10 mouse cellular contexts compared by ENCODE assay signal in the genomic region with DNA sequence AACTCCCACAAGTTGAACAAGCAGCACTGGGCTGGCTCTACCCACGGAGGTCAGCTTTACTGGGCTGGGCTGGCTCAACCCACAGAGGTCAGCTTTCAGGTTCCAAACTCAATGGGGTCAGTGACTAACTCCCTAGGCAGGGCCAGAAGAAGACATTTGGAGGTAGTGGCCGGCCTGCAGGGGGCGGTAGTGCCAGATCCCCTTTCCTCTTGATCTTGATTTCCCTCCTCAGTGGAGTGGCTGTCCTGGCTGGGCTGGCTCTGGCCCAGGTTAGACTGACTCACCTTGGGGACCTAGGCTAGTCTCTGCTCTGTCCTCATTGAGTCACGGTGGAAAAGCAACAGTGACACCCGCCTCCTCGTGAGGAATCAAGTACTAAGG. TPM values are rescaled to one million over a fixed set of nuclear protein-coding genes. Genes with fewer than 3 reads are reported as not detected.
DNase-seq lines count a peak whose midpoint lies in the region; ATAC-seq and TF ChIP-seq lines count a peak whose summit lies in the region.
"Had no signal": no experiment of that assay in that cellular context is flagged by ENCODE, and none has a peak within 500 bp of the region (broad histone marks: within the 10 kb centered on the region; RNA-seq: fewer than 3 reads in every experiment).

No protein-coding gene starts in this region.

- TF ChIP-seq RAD21 in MEL (IDR thresholded peaks at IDR 0.05; ENCODE audit: low read depth, low read length): no peak

- WGBS in intestine, embryonic 15.5 days: 78% methylated on average over 6 of the region's 6 CpGs
- WGBS in small intestine, adult 2 months: 25% methylated on average over 6 of the region's 6 CpGs
- WGBS in hindbrain, embryonic 12.5 days: 81% methylated on average over 6 of the region's 6 CpGs

- H3K36me3 ChIP-seq in MEL (ENCODE audit: control insufficient read depth in 1 of 2, insufficient read depth in 2 of 2, low read length in 2 of 2): no peaks in the 10 kb centered on the region; a peak in 1 of 4 replicates
- no peaks in the 10 kb centered on the region for H3K36me3 ChIP-seq in intestine, embryonic 15.5 days
- no peaks in the 10 kb centered on the region for H3K36me3 ChIP-seq in small intestine, adult 2 months (ENCODE audit: control insufficient read depth, insufficient read depth, low read length)
- H3K36me3 ChIP-seq in hindbrain, embryonic 12.5 days: no peaks in the 10 kb centered on the region
- H3K36me3 ChIP-seq: hindbrain, embryonic 15.5 days; limb, embryonic 13.5 days had no signal

- H3K4me3 ChIP-seq in left cerebral cortex, adult 2 months: no peak overlapping the region
- no peak overlapping the region for H3K4me3 ChIP-seq in MEL (ENCODE audit: control insufficient read depth in 1 of 2, insufficient read depth in 1 of 2, low read depth in 2 of 2, low read length in 2 of 2)
- H3K4me3 ChIP-seq in intestine, embryonic 15.5 days (replicated peaks): no peak overlapping the region
- H3K4me3 ChIP-seq in small intestine, adult 2 months (ENCODE audit: low read depth, low read length): no peak overlapping the region
- H3K4me3 ChIP-seq in hindbrain, embryonic 12.5 days: no peak overlapping the region
- H3K4me3 ChIP-seq: hindbrain, embryonic 15.5 days; limb, embryonic 13.5 days had no signal

- peak; percentile 54 for ATAC-seq in intestine, embryonic 15.5 days
- no peak for ATAC-seq in hindbrain, embryonic 12.5 days (ENCODE audit: low FRiP score)

- TF ChIP-seq EP300 in MEL (IDR thresholded peaks at IDR 0.05; ENCODE audit: low read depth in 1 of 2, low read length in 2 of 2): no peak

- 0 out of 4 replicates have a peak, but pooled peaks cover 0 to 6% of the 10 kb centered on the region in 2 experiments for H3K4me1 ChIP-seq in MEL (ENCODE audit: control insufficient read depth in 1 of 2, insufficient read depth in 2 of 2, low read length in 2 of 2)
- no peaks in the 10 kb centered on the region; the same call in none of the 2 replicates for H3K4me1 ChIP-seq in intestine, embryonic 15.5 days (replicated peaks)
- H3K4me1 ChIP-seq in small intestine, adult 2 months (ENCODE audit: control insufficient read depth, insufficient read depth, insufficient read length, low read length): peaks cover 23% of the 10 kb centered on the region
- H3K4me1 ChIP-seq in hindbrain, embryonic 12.5 days: no peaks in the 10 kb centered on the region
- H3K4me1 ChIP-seq: hindbrain, embryonic 15.5 days; limb, embryonic 13.5 days had no signal

- H3K79me2 ChIP-seq in MEL (ENCODE audit: control insufficient read depth, insufficient read depth, low read length, poor library complexity): no peaks in the 10 kb centered on the region

- H3K9me3 ChIP-seq in MEL (replicated peaks; ENCODE audit: insufficient read depth, low read length): no peaks in the 10 kb centered on the region
- H3K9me3 ChIP-seq in intestine, embryonic 15.5 days: no peaks in the 10 kb centered on the region
- no peaks in the 10 kb centered on the region for H3K9me3 ChIP-seq in hindbrain, embryonic 12.5 days (replicated peaks)
- H3K9me3 ChIP-seq: hindbrain, embryonic 15.5 days; limb, embryonic 13.5 days had no signal

- TF ChIP-seq POLR2A in MEL (IDR thresholded peaks at IDR 0.05; ENCODE audit: control insufficient read depth in 1 of 2, insufficient read depth in 1 of 2, low read depth in 1 of 2, low read length in 2 of 2, poor library complexity in 1 of 2): no peak
- peak; percentile 16; the same call in 1 of the 2 replicates for TF ChIP-seq POLR2A in small intestine, adult 2 months (IDR thresholded peaks at IDR 0.05; ENCODE audit: low read depth, low read length)

- H3K4me2 ChIP-seq in intestine, embryonic 15.5 days (replicated peaks): no peak overlapping the region
- no peak overlapping the region for H3K4me2 ChIP-seq in hindbrain, embryonic 12.5 days (replicated peaks)
- H3K4me2 ChIP-seq: hindbrain, embryonic 15.5 days; limb, embryonic 13.5 days had no signal

- H3K27ac ChIP-seq in left cerebral cortex, adult 2 months: no peak overlapping the region
- no peak overlapping the region for H3K27ac ChIP-seq in MEL (ENCODE audit: control insufficient read depth, low read depth, low read length)
- peak overlapping the region; percentile 81 for H3K27ac ChIP-seq in intestine, embryonic 15.5 days
- H3K27ac ChIP-seq in small intestine, adult 2 months (ENCODE audit: insufficient read depth, low read depth, low read length): peak overlapping the region; percentile 99
- no peak overlapping the region for H3K27ac ChIP-seq in hindbrain, embryonic 12.5 days
- H3K27ac ChIP-seq: hindbrain, embryonic 15.5 days; limb, embryonic 13.5 days had no signal

- intact Hi-C loops in left cerebral cortex, adult 2 months (cut with DNase I): no loop called here
- intact Hi-C loops in left cerebral cortex, postnatal 10 days (cut with DNase I): no loop called here

- TF ChIP-seq CTCF in left cerebral cortex, adult 2 months (IDR thresholded peaks at IDR 0.05): peak; percentile 32
- TF ChIP-seq CTCF in MEL (IDR thresholded peaks at IDR 0.05 in 2 of 3, conservative IDR thresholded peaks at IDR 0.05 in 1 of 3; ENCODE audit: control insufficient read depth in 1 of 3, insufficient read depth in 1 of 3, low read depth in 2 of 3, low read length in 3 of 3, poor library complexity in 1 of 3, severe bottlenecking in 1 of 3): peak; percentile 36 to 52 (median 37)
- peak; percentile 76 for TF ChIP-seq CTCF in small intestine, adult 2 months (IDR thresholded peaks at IDR 0.05; ENCODE audit: extremely low read depth, insufficient read length, insufficient replicate concordance, low read depth, low read length)

- no peaks in the 10 kb centered on the region for H3K27me3 ChIP-seq in MEL (ENCODE audit: control insufficient read depth in 1 of 2, insufficient read depth in 2 of 2, low read length in 2 of 2)
- H3K27me3 ChIP-seq in intestine, embryonic 15.5 days (replicated peaks): no peaks in the 10 kb centered on the region
- H3K27me3 ChIP-seq in small intestine, adult 2 months (ENCODE audit: control insufficient read depth, insufficient read depth, low read length): no peaks in the 10 kb centered on the region
- no peaks in the 10 kb centered on the region for H3K27me3 ChIP-seq in hindbrain, embryonic 12.5 days
- H3K27me3 ChIP-seq: hindbrain, embryonic 15.5 days; limb, embryonic 13.5 days had no signal

- H3K9ac ChIP-seq in MEL (ENCODE audit: control insufficient read depth, low read depth, low read length, poor library complexity, severe bottlenecking): no peak overlapping the region
- H3K9ac ChIP-seq in intestine, embryonic 15.5 days: no peak overlapping the region
- H3K9ac ChIP-seq in hindbrain, embryonic 12.5 days: no peak overlapping the region
- H3K9ac ChIP-seq: hindbrain, embryonic 15.5 days; limb, embryonic 13.5 days had no signal

- DNase-seq in left cerebral cortex, adult 2 months (ENCODE audit: extremely low spot score in 1 of 2, low spot score in 2 of 2): no peak
- DNase-seq in left cerebral cortex, postnatal 10 days (ENCODE audit: extremely low spot score in 1 of 2, low spot score in 2 of 2): no peak
- no peak for DNase-seq in MEL (ENCODE audit: low read depth, low spot score)
- DNase-seq in kidney, postnatal 10 days: no peak
- DNase-seq in kidney, adult 9 months: no peak

TF ChIP-seq in MEL, 35 proteins besides CTCF, POLR2A, EP300 and RAD21 (continues in another document):
- TF ChIP-seq MYC (IDR thresholded peaks at IDR 0.05; ENCODE audit: low read depth, low read length) (no peak), USF1 (IDR thresholded peaks at IDR 0.05; ENCODE audit: low read depth, low read length) (no peak), MYB (IDR thresholded peaks at IDR 0.05; ENCODE audit: low read depth, low read length) (no peak), JUND (IDR thresholded peaks at IDR 0.05; ENCODE audit: low read depth, low read length) (no peak), NELFE (IDR thresholded peaks at IDR 0.05; ENCODE audit: low read depth, low read length) (no peak), MAX (IDR thresholded peaks at IDR 0.05; ENCODE audit: low read length) (no peak), ELF1 (IDR thresholded peaks at IDR 0.05; ENCODE audit: low read depth, low read length) (no peak), POLR2AphosphoS2 (IDR thresholded peaks at IDR 0.05; ENCODE audit: low read length) (no peak), RCOR1 (IDR thresholded peaks at IDR 0.05; ENCODE audit: low read depth, low read length) (no peak), ZMIZ1 (IDR thresholded peaks at IDR 0.05; ENCODE audit: low read depth, low read length) (no peak), MXI1 (IDR thresholded peaks at IDR 0.05; ENCODE audit: low read depth, low read length) (no peak), ZNF384 (IDR thresholded peaks at IDR 0.05; ENCODE audit: low read depth, low read length) (no peak), CHD1 (IDR thresholded peaks at IDR 0.05; ENCODE audit: low read depth, low read length) (no peak), HCFC1 (IDR thresholded peaks at IDR 0.05; ENCODE audit: low read depth, low read length) (no peak), ETS1 (IDR thresholded peaks at IDR 0.05; ENCODE audit: low read depth, low read length) (no peak), TBP (IDR thresholded peaks at IDR 0.05; ENCODE audit: low read depth, low read length) (no peak), ZKSCAN1 (IDR thresholded peaks at IDR 0.05; ENCODE audit: low read depth, low read length) (no peak), POLR2AphosphoS5 (IDR thresholded peaks at IDR 0.05; ENCODE audit: borderline replicate concordance, low read depth, low read length) (no peak)

RNA-seq across cellular contexts. Expression of gene Slc25a25, which starts 20.4 kb away (rescaled TPM):
- 10 to 100 TPM; 65.2 to 79.1 TPM for total RNA-seq in left cerebral cortex, adult 2 months (2021)
- 10 to 100 TPM; 48.9 to 51.3 TPM for total RNA-seq in left cerebral cortex, postnatal 10 days (2021)
- 28.1 and 32.5 TPM in 2 replicates for total RNA-seq in MEL (2012; rRNA removed)
- polyA plus RNA-seq in MEL (2012; ENCODE audit: insufficient read depth in 1 of 2, insufficient read length in 2 of 2, low read depth in 1 of 2, low replicate concordance in 2 of 2, missing spikeins in 1 of 2): 10 to 100 TPM in 1 of 2 experiments, not detected in 1; 22.3 TPM
- 20.0 and 20.1 TPM in 2 replicates for polyA plus RNA-seq in intestine, embryonic 15.5 days (2015; fragmentation: Nextera tagmentation; extraction: Ambion mirVana)
- 12.5 and 27.0 TPM in 2 replicates for polyA plus RNA-seq in small intestine, adult 2 months (2012; rRNA removed)
- 40.2 and 41.6 TPM in 2 replicates for polyA plus RNA-seq in hindbrain, embryonic 12.5 days (2016; fragmentation: Nextera tagmentation; extraction: Ambion mirVana)

RNA-seq across cellular contexts. Expression of gene Naif1, which starts 21.4 kb away (rescaled TPM):
- total RNA-seq in left cerebral cortex, adult 2 months (2021): 1 to 10 TPM; 3.3 to 3.7 TPM
- 1 to 10 TPM; 3.3 to 3.7 TPM for total RNA-seq in left cerebral cortex, postnatal 10 days (2021)
- total RNA-seq in MEL (2012; rRNA removed): 4.4 and 4.9 TPM in 2 replicates
- polyA plus RNA-seq in MEL (2012; ENCODE audit: insufficient read depth in 1 of 2, insufficient read length in 2 of 2, low read depth in 1 of 2, low replicate concordance in 2 of 2, missing spikeins in 1 of 2): 1 to 10 TPM in 1 of 2 experiments, not detected in 1; 8.5 TPM
- 4.7 and 5.0 TPM in 2 replicates for polyA plus RNA-seq in intestine, embryonic 15.5 days (2015; fragmentation: Nextera tagmentation; extraction: Ambion mirVana)
- polyA plus RNA-seq in small intestine, adult 2 months (2012; rRNA removed): 2.4 and 4.4 TPM in 2 replicates
- 5.9 and 6.2 TPM in 2 replicates for polyA plus RNA-seq in hindbrain, embryonic 12.5 days (2016; fragmentation: Nextera tagmentation; extraction: Ambion mirVana)

Comparison
In these comparisons a context has a peak if more than half of its experiments do, and no peak if none do; other contexts are left out.
1. H3K27ac ChIP-seq: peak in intestine, embryonic 15.5 days (single experiment) and small intestine, adult 2 months (single experiment); none in left cerebral cortex, adult 2 months (single experiment), MEL (single experiment) and hindbrain, embryonic 12.5 days (single experiment).
2. Peak in every context shown above with its lines, with median percentiles within 50 percentile points of each other: CTCF ChIP-seq.